Mouse (Mus musculus) urinary bladder, postnatal 10 days (tissue): Measurements from ENCODE around the gene Nt5dc2.
A peak's percentile ranks its signal among the peaks of the same experiment; 100 is the strongest.

Source experiments
- DNase-seq: peaks from one replicate; pipeline ENCODE4 v3.0.0; 2022; ENCODE audit warnings: low spot score

Nt5dc2 gene

DNA sequence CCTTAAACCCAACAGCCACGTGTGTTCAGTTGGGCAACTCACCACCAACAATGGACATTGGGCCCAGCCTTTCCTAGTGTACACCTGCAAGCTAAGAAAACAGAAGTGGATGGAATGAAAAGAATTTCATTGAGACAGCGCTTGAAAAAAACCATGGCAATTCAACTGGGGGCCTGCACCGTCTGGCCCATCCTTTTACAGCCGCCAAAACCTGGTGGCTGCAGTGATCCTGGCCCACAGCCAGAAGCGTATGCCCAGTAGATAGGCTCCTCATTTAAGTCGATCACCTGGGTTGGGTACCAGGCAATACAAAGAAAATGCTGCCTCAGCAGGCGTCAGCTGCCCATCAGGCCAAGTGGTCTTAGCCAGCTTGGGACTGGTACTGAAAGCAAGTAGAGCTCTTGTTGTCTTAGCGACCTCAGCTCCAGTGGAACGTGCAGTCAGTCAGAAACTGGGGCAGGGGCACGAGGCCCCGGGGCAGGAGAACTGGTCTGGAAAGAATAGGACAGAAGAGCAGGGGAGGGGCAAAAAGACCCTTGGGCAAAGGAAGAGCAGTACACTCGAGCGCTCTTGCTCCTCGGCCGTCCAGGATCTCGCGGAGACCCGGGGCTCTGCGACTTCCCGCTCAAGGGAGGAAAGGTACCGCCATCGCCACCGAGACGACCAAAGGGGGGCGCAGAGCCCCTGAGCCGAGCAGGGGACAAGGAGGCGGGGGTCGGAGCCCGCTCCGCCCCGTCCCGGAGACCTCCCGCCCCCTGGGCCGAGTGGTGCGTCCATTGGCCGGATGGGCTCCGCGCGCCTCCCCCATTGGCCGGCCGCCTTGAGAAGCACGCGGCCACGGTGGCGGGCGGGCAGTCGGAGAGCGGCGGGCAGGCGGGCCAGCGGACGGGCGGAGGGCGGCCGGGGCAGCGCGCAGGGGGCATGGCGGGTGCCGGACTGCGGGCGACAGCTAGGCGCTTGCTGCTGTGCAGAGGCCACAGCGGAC is at the start of gene Nt5dc2:
Nt5dc2 (plus strand) TSS at position 818 of the 985 bp plus-strand sequence.
- DNase-seq = peak; percentile 44

DNA sequence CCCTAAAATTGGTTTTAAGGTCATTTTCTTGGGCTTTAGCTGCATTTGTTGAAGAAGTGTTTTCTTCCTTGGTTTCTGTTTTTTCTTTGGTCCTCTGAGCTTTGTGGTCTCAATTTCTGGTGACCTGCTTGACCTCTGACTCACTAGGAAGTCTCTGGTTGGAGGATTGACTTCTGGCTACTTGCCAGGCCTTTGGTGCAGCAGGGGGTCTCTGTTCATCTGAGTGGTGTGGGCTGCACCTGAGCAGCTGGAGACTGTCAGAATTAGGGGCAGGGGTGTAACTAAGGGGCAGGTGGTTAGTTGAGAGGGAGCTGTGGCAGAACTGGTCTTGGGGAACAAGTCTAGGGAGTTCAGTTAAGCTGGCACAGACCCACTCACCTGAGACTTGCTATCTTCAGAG is 49.7 kb upstream of the Nt5dc2 start:
- DNase-seq = no peak

DNA sequence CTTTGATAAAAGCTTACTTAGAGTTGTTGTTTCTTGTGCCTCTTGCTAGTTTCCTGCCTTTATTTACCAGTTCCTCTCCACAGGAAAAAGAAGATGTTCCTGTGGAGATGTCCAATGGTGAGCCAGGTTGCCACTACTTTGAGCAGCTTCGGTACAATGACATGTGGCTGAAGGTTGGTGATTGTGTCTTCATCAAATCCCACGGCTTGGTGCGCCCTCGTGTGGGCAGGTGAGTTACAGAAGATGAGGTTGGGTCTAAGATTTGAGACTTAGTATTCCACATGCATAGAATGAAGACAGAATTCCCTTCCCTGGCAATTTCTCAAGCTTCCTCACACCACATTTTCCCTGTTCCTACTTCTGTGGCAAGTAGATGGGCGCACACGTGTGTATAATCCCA is 43.4 kb upstream of the Nt5dc2 start:
- DNase-seq = no peak

DNA sequence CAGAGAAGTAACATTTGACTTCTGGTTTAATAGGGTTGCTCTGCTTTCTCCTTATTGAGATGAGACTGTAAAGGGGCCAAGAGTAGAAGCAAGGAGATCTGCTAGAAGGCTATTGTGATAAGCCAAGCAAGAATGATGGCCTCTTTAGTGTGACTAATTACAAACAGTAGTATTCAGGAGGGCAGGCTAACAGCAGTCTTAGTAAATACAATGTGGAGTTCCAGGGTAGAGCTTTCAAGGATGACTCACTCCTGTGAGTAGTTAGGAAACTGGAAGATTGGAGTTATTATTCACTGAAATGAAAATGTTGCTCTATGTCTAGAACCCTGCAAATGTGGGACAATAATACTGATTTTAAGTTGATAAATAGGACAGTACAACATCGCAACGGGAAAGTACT is 42.3 kb upstream of the Nt5dc2 start:
- no peak for DNase-seq

DNA sequence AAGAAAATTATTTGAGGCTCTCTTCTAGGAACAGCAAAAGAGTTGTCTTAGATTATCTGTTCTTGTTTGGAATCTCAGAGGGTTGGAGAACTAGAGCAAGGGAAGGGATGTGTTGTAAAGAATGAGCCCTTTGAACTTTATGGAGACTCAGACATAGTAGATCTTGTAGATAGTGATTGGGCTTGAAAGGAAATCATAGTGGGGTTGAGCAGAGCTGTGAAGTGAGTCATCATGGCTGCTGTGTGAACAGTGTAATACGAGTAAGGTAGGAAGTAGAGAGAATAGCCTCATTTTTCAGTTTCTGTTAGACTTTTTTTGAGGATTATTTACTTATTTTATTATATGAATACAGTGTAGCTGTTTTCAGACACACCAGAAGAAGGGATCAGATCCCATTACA is 40.9 kb upstream of the Nt5dc2 start:
- DNase-seq = no peak

DNA sequence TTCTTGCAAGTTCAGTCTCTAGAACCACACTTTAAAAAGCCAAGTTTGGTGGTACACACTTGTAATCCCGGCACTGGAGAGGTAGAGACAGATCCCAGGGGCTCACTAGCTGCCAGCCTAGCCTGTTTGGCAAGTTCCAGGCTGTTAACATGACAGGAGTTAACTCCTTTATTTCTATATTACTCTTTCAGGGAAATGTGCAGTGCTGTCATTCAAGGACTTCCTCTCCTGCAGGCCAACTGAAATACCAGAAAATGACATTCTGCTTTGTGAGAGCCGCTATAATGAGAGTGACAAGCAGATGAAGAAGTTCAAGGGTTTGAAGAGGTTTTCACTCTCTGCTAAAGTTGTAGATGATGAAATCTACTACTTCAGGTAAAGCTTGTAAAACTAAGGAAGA is 25.7 kb upstream of the Nt5dc2 start:
- DNase-seq = no peak

DNA sequence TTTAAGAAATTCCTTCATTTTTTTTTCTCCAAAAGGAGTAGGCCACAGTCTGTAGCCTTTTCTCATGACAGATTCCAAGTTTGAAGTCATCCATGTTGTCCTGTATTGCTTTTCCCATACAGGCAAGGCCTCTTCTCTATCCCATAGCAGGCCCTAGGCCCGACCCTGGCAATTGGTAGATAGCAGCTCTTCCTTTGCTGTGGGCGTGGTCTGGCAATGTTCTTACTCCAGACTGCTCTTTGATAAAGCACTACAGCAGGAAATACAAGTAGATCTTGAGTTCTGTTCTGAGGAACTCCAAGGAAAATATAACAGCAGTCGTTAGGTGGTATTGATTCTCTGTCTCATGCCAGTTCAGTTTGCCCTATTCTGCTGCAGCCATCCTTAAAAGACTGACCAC is 20.2 kb upstream of the Nt5dc2 start:
- no peak for DNase-seq

DNA sequence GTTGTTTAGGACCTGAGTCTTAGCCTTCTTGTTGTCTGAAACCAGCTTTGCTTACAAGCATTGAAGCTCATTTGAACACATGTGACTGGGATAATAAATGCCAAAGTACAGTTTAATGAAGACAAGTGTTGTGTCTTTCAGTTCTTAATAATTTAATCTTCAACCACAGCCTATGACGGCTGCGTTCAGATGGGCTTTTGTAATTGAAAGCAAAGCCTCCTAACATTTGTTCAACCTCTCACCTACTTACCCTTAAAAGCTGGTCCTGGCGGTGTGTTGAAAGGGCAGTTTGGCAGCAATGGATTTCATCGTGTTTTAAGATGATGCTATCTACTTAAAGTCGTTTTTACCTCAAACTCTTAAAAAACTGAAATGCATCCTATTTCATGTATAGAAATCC is 18.7 kb upstream of the Nt5dc2 start:
- DNase-seq = no peak

DNA sequence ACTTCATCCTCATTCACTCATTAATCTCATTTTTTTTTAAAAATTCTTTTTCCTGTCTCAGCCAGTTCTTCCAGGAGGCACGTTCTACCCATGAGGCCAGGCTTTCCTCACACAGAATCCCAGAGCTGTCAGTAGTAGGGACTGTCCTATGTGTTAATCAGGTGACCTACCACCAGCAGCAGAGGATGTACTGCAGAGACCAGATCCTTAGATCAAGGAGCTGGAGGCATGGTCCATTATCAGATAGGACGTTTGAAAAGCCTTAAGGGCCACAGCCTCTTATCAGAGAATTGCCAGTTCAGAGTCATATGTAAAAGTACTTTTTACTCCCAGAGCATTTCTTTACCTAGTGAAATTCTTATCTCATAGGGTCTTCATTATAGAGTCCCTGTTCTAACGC is 16.8 kb upstream of the Nt5dc2 start:
- no peak for DNase-seq

DNA sequence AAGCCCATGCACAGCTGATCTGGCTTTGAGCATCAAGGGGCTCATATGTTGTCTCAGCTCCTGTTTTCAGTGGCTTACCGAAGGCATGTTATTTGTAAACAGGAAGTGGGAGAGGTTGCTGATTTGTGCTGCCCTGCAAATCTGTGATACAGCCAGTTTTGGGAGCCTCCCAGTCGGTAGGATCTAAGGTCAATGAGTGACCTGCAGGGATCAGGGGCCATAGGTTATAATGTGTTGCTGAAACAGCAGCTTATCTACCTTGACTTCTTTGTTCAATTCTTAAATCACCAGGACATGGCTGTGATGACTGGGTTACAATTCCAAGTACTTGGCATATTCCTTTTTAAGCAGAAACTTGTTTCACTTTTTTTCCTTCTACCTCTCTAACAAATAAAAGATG is 15.3 kb upstream of the Nt5dc2 start:
- no peak for DNase-seq

DNA sequence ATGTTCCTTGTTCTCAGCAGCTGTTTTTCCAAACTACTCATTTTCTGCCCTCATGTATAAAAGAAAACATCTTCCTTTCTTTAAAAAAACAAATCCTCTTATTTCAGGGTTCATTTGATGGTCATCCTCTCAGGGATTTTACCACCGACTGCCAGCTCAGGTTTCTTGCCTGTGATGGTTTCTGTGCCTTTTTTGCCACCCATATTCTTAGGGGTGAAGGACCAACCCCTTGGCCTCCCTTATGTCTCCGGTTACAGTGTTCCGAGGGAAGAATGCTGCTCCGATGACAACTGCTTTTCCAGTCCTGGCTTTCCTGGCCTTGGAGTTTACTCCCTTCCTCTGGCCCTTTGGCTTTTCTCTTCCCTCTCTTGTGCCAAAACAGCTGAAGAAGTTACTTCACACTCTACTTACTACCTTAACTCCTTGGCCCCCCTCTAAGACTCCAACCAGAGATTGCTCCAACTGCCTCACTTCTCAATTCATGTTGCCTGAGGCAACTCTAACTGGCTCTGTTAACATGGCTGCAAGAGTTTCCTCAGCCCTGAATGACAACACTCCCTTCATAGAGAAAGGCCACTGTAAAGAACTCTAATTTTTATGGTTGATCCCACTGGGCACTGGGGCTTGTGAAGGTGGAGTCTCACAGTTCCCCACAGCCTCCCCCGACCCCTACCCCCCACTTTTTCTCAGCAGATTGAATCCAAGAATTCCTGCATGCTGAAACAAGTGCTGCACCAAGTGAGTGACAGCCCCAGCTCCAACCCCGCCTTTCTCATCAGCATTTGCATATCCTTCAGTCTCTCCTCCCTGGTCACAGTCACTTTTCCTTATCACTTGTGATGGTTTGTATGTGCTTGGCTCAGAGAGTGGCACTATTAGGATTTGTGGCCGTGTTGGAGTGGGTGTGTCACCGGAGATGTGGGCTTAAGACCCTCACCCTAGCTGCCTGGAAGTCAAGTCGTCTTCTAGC is 5.5 kb upstream of the Nt5dc2 start:
- DNase-seq = no peak

DNA sequence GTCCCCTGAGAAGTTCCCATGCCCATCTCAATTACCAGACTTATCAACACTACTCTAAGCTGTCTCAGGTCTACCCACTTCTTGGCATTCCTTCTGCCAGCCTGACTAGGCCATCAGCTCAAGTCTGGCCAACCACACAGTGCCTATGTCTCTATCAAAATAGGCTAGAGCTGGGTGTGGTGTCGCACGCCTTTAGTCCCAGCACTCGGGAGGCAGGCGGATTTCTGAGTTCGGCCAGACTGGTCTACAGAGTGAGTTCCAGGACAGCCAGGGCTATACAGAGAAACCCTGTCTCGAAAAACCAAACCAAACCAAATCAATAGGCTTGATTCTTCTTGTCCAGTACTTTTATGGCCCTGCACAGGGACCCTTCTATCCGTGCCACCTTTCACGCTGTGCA is 4.0 kb upstream of the Nt5dc2 start:
- DNase-seq = no peak

DNA sequence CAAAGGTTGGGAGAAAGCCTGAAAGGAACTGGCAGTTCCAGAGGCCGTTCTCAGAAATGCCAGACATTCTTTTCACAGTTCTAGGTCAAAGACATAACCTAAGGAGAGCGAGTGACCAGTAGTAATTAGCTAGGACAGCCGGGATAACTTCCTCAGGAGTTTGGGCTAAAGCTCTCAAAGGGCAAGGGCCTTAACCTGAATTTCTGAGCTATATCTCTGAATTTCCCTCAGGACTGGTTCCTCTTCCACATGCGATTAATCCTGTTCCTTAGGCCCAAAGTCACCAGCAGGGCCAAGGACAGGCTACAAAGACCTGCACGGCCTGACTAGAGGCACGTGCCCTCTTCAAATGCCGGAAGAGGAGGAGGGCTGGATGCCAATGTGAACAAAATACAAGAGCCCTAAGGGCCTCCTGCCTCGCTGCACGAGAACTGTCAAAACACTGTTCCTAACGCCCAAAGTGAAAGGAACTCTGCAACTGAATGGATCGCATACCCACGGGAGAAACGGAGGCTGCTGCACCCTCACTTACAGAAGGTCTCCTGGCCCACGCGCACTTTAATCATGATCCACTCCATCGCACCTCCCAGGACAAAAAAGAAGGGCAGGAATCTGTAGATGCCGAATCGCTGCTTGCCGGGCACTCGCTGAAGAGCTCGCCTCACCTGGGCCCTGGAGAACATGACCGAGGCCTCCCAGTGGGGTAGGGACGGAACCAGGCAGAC is 2.6 kb upstream of the Nt5dc2 start:
- no peak for DNase-seq

DNA sequence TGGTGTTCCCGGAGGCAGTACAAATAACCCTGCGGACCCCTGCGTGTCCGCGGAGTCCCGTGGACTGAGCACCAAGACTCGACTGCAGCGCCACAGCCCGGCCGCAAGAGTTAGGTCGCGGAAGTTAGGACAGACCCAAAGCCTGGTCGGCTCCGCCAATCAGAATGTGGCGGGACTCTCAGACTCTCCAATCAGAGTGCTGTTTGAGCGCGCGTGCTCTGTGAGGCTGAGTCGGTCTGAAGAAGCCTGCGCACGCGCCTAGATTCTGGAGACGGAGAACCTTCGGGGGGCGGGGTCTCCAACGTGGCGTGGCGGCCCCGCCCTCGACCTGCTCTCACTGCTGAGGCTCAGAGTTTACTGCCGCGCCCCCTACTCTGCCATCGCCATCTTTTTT is 2.0 kb upstream of the Nt5dc2 start, which contains the start of gene Smim4:
Smim4 (minus strand) TSS at position 131 of the 394 bp plus-strand sequence.
- DNase-seq = peak; percentile 80

DNA sequence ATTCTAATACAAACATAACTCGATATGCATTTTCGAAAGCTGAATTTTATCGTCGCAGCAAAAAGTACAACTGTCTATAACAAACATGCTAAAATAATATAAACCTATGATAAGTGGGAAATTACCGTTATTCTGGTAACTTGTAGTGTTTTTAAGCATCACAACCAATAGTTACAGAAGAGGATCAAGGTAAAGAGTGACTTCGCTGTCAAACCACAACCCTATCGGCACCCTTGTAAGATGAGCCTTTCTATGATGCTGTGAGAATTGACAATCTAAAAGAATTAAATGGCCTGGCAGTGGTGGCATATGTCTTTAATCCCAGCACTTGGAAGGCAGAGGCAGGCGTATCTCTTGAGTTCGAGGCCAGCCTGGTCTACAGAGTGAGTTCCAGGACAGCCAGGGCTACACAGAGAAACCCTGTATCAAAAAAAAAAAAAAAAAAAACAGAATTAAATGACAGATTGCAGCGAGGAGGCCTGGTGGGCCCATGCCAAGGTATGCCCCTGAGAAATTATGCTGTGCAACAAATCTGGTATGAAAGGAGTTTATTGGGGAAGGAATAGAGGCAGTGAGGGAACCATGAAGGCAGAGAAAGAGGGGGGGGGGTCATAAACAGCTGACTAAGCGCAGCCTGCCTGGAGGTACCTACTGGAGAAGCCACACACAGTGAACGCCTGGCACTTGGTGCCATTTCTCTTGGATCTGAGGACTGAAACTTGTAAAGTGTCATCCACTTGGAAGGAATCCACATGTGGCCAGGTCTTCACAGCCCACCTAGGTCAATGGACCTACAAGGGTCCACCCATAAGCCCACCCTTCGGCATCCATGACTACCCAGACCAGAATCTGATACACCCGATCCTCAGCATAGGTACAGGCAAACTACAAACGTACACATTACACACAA is 1.3 kb upstream of the Nt5dc2 start:
- DNase-seq = peak; percentile 11

DNA sequence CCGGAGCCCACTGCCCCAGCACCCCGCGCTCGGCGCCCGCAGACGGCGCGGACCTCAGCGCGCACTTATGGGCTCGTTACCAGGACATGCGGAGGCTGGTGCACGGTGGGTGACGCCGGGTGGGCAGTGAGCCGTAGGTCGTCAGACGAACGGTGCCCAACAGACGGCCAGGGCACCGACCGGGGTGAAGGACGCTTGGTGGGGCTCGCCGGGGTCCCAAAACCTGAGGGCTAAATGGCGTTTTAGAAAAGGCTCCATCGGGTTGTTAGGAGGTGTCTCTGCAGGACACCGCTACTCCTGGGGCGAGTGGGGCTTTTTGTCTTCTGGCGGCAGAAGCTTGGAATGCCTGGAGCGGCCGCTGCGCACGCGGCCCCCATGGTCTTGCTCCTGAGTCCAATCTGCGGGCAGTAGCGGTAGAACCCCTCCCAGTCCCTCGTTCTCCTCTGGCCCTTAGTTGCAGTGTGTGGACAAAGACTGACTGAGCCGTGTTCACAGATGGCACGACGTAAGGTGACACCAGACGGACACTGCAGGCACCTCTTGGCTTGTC is 494 bp downstream of the Nt5dc2 start:
- DNase-seq = no peak

DNA sequence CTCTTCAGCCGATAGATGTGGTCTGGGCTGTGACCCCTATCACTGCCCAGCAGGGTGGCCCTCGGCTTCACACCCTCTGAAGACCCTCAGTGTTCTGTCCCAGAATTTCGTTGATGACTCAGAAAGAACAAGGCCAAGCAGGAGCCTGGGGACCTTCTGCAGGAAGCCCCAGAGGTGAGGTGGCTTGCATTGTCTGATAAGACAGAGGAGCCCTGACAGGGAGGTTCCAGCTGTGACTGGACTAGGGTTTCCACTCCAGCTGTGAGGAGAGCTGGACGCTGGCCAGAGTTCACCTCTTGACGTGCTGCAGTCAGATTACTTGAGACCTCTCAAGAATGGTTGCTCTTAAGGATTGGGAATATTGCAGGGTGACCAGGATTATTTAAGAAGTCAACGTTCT is 1.2 kb downstream of the Nt5dc2 start:
- no peak for DNase-seq

DNA sequence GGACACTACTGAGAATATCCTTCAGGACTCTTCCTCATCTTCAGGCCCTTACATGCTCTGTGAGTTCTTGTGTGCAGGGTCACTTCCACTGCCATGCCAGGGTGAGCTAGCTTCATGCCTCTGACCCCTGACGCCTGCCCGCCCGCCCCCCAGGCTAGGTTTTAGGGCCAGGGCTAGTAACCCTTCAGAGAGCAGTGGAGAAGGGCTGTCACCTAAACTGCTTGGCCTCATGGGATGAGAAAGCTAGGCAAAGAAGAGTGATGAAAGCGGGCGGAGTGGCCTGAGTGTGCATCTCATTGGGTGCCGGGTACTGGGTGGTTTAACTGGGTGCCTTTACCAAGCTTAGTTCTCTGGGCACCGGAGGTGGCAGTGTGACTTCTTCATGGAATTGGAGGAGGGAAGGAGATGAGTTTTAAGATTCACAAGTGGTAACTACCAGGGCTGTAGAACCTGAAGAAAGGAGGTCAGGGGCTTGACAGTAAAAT is 1.7 kb downstream of the Nt5dc2 start:
- no peak for DNase-seq

DNA sequence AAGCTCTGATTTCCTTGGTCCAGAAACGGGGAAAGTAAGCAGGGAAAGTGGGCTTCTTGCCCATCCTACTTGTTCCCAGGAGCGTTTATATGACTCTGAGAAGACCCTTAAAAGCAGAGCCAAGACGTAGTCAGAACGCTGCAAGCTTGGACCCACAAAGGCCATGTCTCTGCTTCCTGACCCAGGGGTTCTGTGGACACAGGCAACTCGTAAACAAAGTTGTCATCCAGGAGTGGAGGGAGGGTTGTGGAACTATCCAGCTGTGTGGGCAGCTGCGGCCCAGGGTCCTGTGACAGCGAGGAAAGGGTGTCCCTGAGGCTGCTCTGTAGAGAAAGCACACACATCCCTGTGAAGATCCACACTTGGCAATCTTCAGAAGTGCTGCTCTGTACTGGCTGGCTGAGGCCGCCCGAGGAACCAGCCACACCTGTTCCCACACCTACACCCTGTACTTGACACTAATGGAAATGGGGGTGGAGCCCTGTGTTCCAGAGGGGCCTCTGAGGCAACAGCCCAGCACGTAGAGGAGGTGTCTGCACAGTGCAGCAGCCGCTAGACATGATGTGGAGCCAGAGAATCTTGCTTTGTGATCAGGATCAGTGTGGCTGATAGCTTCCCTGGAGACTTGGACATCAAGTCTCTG is 2.3 kb downstream of the Nt5dc2 start:
- no peak for DNase-seq
